Mouse (Mus musculus): ENCODE results near the gene Hoxc11.

DNA sequence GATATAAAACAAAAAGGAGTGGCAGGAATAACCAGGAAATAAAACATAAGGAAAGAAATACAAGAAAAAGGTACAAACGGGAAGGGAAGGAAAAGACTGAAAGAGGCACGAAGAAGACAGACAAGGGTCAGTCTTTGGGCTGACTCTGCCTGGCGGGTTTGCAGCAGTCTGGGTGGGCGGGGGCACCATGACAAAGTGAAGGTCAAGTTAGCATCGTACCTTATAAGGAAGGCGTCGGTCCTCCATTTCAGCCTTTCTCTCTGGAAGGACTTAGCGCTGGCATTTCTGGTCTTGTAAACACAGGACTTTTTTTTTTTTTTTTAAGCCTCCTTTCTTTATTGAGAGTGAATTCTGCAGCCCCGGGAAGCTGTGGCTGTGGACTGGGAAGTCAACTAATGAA is 7.0 kb upstream of the Hoxc11 start:
- TF ChIP-seq CTCF (IDR thresholded peaks at IDR 0.05; ENCODE audit: low read depth, low read length): no peak
- TF ChIP-seq POLR2A (IDR thresholded peaks at IDR 0.05; ENCODE audit: extremely low read depth, insufficient read depth, low read length): no peak

All from liver, adult 2 months (tissue).